Mouse (Mus musculus) layer of hippocampus, postnatal 10 days (tissue): ENCODE results near the gene Hinfp. TPM values are rescaled to one million over a fixed set of nuclear protein-coding genes. Genes with fewer than 3 reads are reported as not detected.

Source experiments
- DNase-seq, 2 experiments: peaks; one replicate each; pipeline ENCODE4 v3.0.0; 2021; ENCODE audit warnings: low spot score in 2 of 2
- microRNA-seq, 2 experiments: library from miRNA; unstranded; fragments of <30 nt; microRNA quantifications; one replicate each; pipeline ENCODE4 v1.2.0; 2021
- total RNA-seq, 2 experiments: library from RNA; stranded (reverse); gene quantifications; 2 replicates each; pipeline ENCODE4 v1.2.3; 2021

The Hinfp gene
- total RNA-seq, 2 experiments from 2014 or later, result 25.9 to 26.5 TPM

DNA sequence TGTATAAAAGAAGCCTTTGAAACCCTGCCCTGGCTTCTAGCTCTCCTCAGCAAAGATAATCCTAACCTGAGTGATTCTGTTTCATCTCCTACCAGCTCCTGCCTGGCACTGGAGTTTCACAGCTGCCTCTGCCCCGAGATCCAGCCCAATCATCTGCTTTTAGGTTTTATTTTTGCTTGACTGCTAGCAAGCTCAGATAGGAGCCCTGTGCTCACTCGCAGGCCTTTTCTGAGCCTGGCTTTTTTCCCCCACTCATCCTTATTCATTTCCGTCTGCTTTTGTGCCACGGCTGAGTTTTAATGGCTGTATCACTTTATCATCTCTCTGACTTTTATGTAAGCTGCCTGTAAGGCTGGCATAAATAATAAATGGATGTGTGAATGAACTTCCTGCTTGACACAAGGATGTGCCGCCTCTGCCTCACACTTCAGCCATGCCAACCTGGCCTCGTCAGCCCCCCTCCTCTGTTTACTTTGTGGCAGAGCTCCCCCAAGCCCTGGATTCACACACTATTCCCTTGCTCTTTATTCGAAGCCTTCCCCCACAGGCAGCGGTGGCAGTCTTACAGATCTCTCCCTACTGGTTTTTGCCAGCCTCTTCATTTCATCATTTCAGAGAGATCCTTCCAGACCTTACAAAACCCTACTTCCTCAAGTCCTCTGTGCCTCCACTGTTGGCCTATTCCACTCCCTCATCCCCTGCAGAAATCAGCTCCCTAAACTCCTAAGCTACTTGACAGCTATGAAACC lies 38.8 kb downstream of the Hinfp start:
- peak in 1 of 2 experiments; percentile 33 for DNase-seq

GRCm38 (mm10) chr9:44261388-44261787 lies 44.1 kb downstream of the Hinfp start:
- DNase-seq, result no peak

DNA sequence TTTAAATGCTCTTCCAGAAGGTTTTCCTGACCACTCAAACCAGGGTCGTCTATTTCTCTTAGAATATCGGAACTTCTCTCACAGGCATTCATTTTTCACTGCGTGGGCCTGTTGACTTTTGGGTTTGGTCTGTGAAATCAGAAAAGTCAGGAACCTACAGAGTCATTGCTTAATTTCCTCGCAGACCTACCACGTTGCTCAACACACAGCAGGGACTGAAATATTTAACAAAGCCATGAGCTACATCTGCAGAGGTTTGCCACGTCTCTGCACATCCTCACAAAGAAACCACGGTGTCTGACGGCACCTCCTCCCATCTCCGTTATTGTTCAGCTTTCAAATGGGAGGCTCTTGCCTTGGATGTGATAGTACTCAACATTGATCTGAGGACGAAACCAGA lies 46.5 kb downstream of the Hinfp start:
- DNase-seq, result no peak

DNA sequence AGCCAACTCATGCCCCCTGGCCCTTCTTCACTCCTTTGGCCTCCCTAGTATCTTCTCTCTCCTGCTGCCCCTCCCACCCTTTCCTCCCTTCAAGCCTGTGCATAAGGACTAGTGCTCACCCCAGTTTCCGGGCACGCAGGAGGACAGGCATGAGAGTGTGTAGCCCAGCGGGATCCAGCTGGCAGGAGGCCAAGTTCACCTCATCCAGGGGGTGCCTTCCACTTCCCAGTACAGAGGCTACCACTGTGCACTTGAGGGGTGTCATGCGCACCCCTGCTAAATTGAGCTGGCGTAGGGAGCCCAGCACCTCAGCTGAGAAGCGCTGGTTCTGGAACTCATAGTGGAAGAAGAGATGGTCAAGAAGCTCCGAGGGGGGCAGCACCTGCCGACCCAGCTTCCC lies 49.3 kb downstream of the Hinfp start:
- no peak for DNase-seq

DNA sequence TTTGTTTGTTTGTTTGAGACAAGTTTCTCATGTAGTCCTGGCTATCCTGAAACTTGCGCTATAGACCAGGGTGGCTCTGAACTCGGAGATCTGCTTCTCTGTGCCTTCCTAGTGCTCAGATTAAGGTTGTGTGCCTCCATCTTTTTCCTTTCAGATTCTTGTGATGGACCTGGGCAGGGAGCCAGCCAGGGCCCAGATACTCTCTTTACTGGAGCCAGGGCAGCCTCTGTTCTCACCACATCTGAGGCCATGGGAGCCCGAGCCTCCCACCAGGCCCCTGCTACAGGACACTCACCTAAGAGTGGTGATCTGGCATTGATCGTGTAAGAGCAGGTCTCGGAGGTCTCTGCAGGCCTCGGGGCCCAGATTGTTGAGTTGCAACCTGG lies 50.3 kb downstream of the Hinfp start:
- DNase-seq, result no peak

DNA sequence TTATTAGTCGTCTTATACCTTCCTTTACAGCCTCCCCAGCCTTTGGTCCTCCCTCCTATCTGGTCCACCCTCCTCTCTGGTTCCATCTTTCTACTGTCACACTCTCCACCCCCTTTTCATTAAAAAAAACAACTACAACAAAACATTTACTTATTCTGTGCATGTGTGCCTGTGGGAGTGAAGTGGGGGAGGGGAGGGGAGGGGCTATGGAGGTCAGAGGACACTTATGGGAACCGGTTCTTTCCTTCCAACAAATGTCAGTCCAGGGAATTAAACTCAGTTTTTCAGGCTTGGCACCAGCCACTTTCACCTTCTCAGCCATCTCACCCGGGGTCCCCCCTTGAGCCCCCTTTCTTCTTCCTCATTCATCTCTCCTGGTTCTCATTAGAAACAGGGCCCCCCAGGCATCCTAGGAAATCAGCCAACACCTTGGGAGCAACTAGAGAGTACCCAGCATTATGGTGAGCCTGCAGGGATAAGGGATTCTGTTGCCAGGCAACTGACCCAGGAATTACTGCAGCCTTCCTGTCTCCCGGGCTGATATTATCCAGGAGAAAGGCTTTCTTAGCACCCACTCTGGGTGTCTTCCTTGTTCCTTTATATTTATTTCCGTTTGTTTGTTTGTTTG lies 50.8 kb downstream of the Hinfp start:
- DNase-seq, result no peak

GRCm38 (mm10) chr9:44253441-44253840 lies 52.0 kb downstream of the Hinfp start:
- DNase-seq, result no peak

DNA sequence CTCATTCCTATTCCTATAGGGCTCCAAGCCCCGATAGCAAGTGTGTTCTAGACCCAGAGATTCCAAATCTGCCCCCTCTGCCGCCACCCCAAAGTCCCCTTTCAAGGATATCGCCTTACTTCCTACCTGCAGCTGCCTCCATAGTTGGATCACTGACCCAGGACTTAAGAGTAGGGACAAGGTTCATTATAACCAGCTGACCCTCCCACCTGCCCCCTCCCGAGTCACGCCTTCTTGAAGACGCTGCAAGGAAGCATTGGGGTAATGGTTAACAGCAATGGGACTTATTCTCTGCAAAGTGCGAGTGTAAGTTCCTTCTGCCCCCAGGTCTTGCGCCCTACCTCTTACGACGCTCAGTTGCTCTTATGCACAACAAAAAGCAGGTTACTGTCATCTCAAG lies 54.2 kb downstream of the Hinfp start, which contains the start of gene Pdzd3:
TSS of gene Pdzd3 (minus strand) at position 158 of the 400 bp plus-strand sequence.
- DNase-seq, result no peak

GRCm38 (mm10) chr9:44250445-44250844 lies 55.0 kb downstream of the Hinfp start:
- DNase-seq, result peak in 1 of 2 experiments; percentile 39

DNA sequence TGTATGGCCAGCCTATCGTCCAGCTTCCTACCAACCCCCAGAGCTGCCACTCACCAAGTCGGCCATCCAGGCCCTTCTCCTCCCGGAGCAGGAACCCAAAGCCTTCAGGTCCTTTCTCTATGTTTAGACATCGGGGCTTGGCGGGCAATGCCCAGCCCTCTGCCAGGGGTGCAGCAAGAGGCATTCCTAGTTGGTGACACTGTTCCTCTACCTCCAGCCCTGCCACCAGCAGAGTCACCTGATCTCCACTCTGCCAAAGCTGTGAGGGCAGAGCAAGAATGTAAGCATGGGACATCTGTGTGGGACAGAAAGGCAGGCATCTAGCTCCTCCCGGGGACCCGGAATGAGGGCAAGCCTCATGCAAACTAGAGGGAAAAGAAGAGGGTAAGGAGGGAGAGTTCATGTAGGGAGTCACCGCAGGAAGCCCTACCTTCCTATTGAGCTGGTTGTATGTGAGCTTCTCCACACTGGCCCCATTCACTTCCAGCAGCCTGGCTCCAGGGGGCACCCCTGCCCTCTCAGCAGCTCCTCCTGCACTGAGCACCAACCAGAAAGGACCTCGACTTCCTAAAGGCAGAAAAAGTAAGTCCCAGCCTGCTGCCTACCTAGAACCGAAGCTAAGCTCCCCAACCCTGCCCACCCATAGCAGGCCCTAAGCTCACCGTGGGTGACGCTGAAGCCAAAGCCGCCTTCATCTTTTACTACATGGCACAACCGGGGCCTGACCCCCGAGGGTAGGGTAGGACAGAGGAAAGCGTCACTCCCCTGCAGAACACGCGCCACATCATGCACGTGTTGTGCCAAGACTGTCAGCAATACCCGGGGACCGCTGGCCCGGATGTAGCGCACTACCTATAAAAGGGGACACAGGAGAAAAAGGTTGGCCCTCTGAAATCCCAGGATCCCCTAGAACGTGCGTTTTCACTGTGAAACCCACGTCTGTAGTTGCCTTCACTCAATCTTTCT lies 56.0 kb downstream of the Hinfp start:
- peak; percentile 69 to 77 for DNase-seq

GRCm38 (mm10) chr9:44247907-44248306 lies 57.6 kb downstream of the Hinfp start:
- DNase-seq, result no peak

- DNase-seq, result no peak
Measured at GRCm38 (mm10) chr9:44243621-44244020, 61.9 kb downstream of the Hinfp start.

Small RNAs within 50 kb of the gene (microRNA-seq; reads per million reads assigned to microRNA genes)
- gene Gm44335, result 0 reads per million in 2 experiments

Other genes with a start within 250 kb of the Hinfp start
- gene Usp2, start 238.7 kb downstream of the Hinfp start, total RNA-seq, result 10 to 100 TPM; 41.7 to 47.2 TPM
- 1 to 10 TPM in 1 of 2 experiments, not detected in 1; 2.4 TPM for gene Mfrp, start 203.9 kb downstream of the Hinfp start, total RNA-seq
- 10 to 100 TPM; 16.0 to 17.6 TPM for gene C1qtnf5, start 198.4 kb downstream of the Hinfp start, total RNA-seq
- gene Gm49380, start 192.2 kb downstream of the Hinfp start, total RNA-seq, result under 1 TPM in 1 of 2 experiments, not detected in 1; 0.43 TPM
- 10 to 100 TPM; 30.5 to 30.6 TPM for gene Rnf26, start 192.2 kb downstream of the Hinfp start, total RNA-seq
- gene Mcam, start 171.2 kb downstream of the Hinfp start, total RNA-seq, result 10 to 100 TPM; 18.8 to 21.8 TPM
- 10 to 100 TPM; 55.1 to 58.4 TPM for gene Cbl, start 71.6 kb downstream of the Hinfp start, total RNA-seq
- 1 to 10 TPM; 7.2 to 9.2 TPM for gene Ccdc153, start 65.0 kb downstream of the Hinfp start, total RNA-seq
- 1 to 10 TPM in 1 of 2 experiments, under 1 TPM in 1; 0.98 to 1.0 TPM for gene Pdzd3, start 54.2 kb downstream of the Hinfp start, total RNA-seq
- gene Nlrx1, start 37.1 kb downstream of the Hinfp start, total RNA-seq, result 10 to 100 TPM; 11.5 to 11.6 TPM
- gene Abcg4, start 17.1 kb downstream of the Hinfp start, total RNA-seq, result 10 to 100 TPM; 73.5 to 76.2 TPM
- 100 to 1,000 TPM; 108 to 115 TPM for gene C2cd2l, start 14.6 kb upstream of the Hinfp start, total RNA-seq
- gene Dpagt1, start 20.3 kb upstream of the Hinfp start, total RNA-seq, result 10 to 100 TPM; 16.5 to 18.5 TPM
- 10 to 100 TPM; 69.9 to 74.3 TPM for gene H2afx, start 29.0 kb upstream of the Hinfp start, total RNA-seq
- gene Hmbs, start 38.6 kb upstream of the Hinfp start, total RNA-seq, result 10 to 100 TPM; 18.9 to 32.5 TPM
- 10 to 100 TPM; 39.6 to 44.2 TPM for gene Vps11, start 56.0 kb upstream of the Hinfp start, total RNA-seq
- gene Hyou1, start 73.8 kb upstream of the Hinfp start, total RNA-seq, result 10 to 100 TPM; 87.6 to 89.7 TPM
- gene Slc37a4, start 91.2 kb upstream of the Hinfp start, total RNA-seq, result 10 to 100 TPM; 36.4 to 39.0 TPM
- gene Rps25, start 101.5 kb upstream of the Hinfp start, total RNA-seq, result 100 to 1,000 TPM; 701 to 748 TPM
- 100 to 1,000 TPM in 1 of 2 experiments, 10 to 100 TPM in 1; 84.2 to 109 TPM for gene Trappc4, start 101.9 kb upstream of the Hinfp start, total RNA-seq
- gene Ccdc84, start 112.9 kb upstream of the Hinfp start, total RNA-seq, result 10 to 100 TPM; 20.7 to 22.4 TPM
- gene Foxr1, start 135.5 kb upstream of the Hinfp start, total RNA-seq, result not detected
- not detected for gene Upk2, start 149.3 kb upstream of the Hinfp start, total RNA-seq
- gene Bcl9l, start 177.2 kb upstream of the Hinfp start, total RNA-seq, result 10 to 100 TPM; 91.2 to 97.7 TPM